Mouse (Mus musculus) liver, postnatal 0 days (tissue): ENCODE data around the gene Angptl2. TPM values are rescaled to one million over a fixed set of nuclear protein-coding genes. Genes with fewer than 3 reads are reported as not detected.

Experiments
- ATAC-seq: fragments of 200-750 bp; cut with Nextera tagmentation; 2 replicates; pipeline ENCODE4 v1.8.0; 2017; ENCODE audit warnings: mild to moderate bottlenecking, moderate library complexity
- DNase-seq: peaks from one replicate; pipeline ENCODE4 v3.0.0-alpha.2; 2016
- H3K27ac ChIP-seq: fragments of 300-500 bp; sonication (generic); 2 replicates; pipeline ENCODE4 v1.5.1; 2014; ENCODE audit warnings: antibody characterized with exemption, moderate library complexity, mild to moderate bottlenecking, low read depth
- H3K27me3 ChIP-seq: fragments of 300-500 bp; sonication (generic); 2 replicates; pipeline ENCODE4 v1.6.1; 2014; ENCODE audit warnings: low read length, control low read depth, mixed read lengths; ENCODE audit not compliant: insufficient read depth
- H3K36me3 ChIP-seq: fragments of 300-500 bp; sonication (generic); replicated peaks from 2 replicates; pipeline ENCODE4 v1.6.1; 2014; ENCODE audit warnings: mild to moderate bottlenecking, control low read depth, low read length, moderate library complexity, mixed read lengths; ENCODE audit not compliant: insufficient read depth
- H3K4me1 ChIP-seq: fragments of 300-500 bp; sonication (generic); 2 replicates; pipeline ENCODE4 v1.6.1; 2014; ENCODE audit warnings: antibody characterized with exemption, mild to moderate bottlenecking, control low read depth; ENCODE audit not compliant: insufficient read depth
- H3K4me2 ChIP-seq: fragments of 300-500 bp; sonication (generic); 2 replicates; pipeline ENCODE4 v1.6.1; 2014; ENCODE audit warnings: low read depth, mild to moderate bottlenecking, low read length, moderate library complexity, mixed read lengths
- H3K4me3 ChIP-seq: fragments of 300-500 bp; sonication (generic); 2 replicates; pipeline ENCODE4 v1.5.1; 2014; ENCODE audit warnings: low read depth, low read length
- H3K9ac ChIP-seq: fragments of 300-500 bp; sonication (generic); replicated peaks from 2 replicates; pipeline ENCODE4 v1.6.1; 2014; ENCODE audit warnings: mild to moderate bottlenecking, moderate library complexity
- H3K9me3 ChIP-seq: fragments of 300-500 bp; sonication (generic); 2 replicates; pipeline ENCODE4 v1.6.1; 2016; ENCODE audit warnings: mild to moderate bottlenecking, control low read depth, low read length, mixed read lengths
- CTCF ChIP-seq: sonication (generic); IDR thresholded peaks from 2 replicates; pipeline ENCODE4 v1.5.1; 2016; ENCODE audit warnings: antibody characterized with exemption, low read depth
- EP300 ChIP-seq: IDR thresholded peaks from 2 replicates; pipeline ENCODE4 v1.6.1; 2016; ENCODE audit warnings: antibody characterized with exemption, low read depth, mild to moderate bottlenecking
- WGBS: fragments of 180-500 bp; shearing (Covaris S2); extraction: QIAGEN DNeasy Blood & Tissue Kit; methylation state at CpG from one replicate; pipeline ENCODE4 v1.1.7; 2014; ENCODE audit not compliant: insufficient replicate concordance; 5-methylcytosine and 5-hydroxymethylcytosine counted together
- polyA plus RNA-seq: library from polyadenylated mRNA; unstranded; fragments of >200 nt; fragmentation: Nextera tagmentation; extraction: Ambion mirVana; gene quantifications from 2 replicates; pipeline ENCODE4 v1.2.1, GENCODE M21; 2015

Angptl2 gene
- polyA plus RNA-seq, 1 experiment from 2014 or later = 3.8 TPM

- no peaks in the 10 kb centered on the region for H3K27me3 ChIP-seq
- no peak overlapping the region for H3K27ac ChIP-seq
- no peak overlapping the region for H3K9ac ChIP-seq
- ATAC-seq (no peak), DNase-seq (no peak)
- no peaks in the 10 kb centered on the region for H3K36me3 ChIP-seq
- no peak overlapping the region for H3K4me2 ChIP-seq
- TF ChIP-seq CTCF (no peak), EP300 (no peak)
- H3K9me3 ChIP-seq = no peaks in the 10 kb centered on the region
- no peak overlapping the region for H3K4me3 ChIP-seq
- WGBS = 73% methylated on average over 5 of the region's 5 CpGs
- H3K4me1 ChIP-seq = no peaks in the 10 kb centered on the region
These were observed 79.2 kb downstream of the Angptl2 start for GRCm38 (mm10) chr2:33295115-33295514.

Other genes starting within 250 kb of the Angptl2 start
- gene Slc2a8, start 234.0 kb upstream of the Angptl2 start, polyA plus RNA-seq = 11.7 and 11.8 TPM in 2 replicates
- 0.40 and 0.50 TPM in 2 replicates for gene Garnl3, start 84.4 kb upstream of the Angptl2 start, polyA plus RNA-seq
- 0.51 and 0.83 TPM in 2 replicates for gene Ralgps1, start 155.4 kb downstream of the Angptl2 start, polyA plus RNA-seq
- 0.98 and 1.1 TPM in 2 replicates for gene Zbtb34, start 215.3 kb downstream of the Angptl2 start, polyA plus RNA-seq